Mouse (Mus musculus) retina, embryonic 14.5 days (tissue): ENCODE data around the gene Dph5.
A peak's percentile ranks its signal among the peaks of the same experiment; 100 is the strongest.
"Not testable (repeated sequence)": the region's sequence is repeated elsewhere in the genome, so short reads cannot be mapped to it uniquely, and the experiment has no call there.

Experiments used
- DNase-seq: peaks from one replicate; pipeline ENCODE4 v3.0.0-alpha.2; 2015; ENCODE audit warnings: low spot score

The Dph5 gene

DNA sequence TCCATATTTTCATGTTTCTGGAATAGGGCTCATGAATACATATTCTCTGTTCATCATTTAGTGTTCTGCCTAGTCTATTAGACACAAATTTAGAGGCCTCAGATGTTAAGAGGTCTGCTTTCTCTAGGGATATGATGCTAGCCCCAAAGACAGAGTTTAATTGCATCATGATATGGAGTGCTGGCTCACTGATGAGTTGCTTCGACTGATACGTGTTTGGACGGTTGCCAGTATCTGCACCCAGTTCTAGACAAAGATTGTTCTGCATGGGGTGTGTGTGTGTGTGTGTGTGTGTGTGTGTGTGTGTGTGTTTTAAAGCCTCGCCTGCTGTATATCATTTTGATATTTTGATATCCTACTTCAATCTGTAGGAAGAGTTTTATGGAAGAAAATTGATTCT is 4.7 kb downstream of the Dph5 start:
- DNase-seq, result peak; percentile 54

DNA sequence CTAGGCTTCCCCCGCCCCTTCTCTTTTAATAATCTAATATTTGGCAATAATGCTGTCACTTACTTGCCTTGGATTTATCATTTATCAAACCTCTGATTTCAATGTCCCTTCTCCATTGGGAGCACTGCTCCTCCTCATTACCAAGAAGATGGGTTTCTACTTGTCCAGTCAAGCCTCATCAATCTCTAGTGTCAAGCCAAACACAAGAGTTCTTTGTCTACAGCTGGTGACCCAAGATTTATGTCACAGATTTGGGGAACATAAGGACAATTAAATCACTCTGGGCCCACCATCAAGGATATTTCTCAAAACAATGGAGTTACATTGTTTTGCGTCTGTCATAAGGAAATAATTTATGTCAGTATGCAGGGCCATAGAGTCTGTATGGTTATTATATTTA is 5.5 kb downstream of the Dph5 start:
- peak; percentile 85 for DNase-seq

DNA sequence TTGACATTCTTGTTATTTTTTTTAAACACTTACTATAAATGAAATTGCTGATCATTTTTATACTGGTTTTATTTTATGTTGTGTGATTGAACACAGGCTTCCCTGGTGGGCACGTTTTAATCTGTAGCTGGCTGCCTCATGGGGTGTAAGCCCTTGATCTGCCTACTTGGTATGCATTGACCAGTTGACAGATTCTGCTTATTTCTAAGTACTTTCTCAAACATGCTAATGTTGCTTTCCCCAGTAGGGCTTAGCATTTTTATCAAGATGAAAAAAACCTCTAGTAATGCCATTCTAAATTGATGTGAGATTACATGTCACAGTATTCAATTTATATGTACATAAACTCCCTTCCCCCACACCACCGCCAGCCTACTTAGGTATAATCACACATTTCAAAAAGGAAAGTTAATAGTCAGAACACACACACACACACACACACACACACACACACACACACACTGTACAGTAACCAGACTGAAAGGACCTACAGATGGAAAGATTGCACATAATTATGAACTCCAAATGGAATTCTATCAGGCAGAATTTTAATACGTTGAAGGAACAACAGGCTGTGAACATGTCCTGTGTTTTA is 10.8 kb downstream of the Dph5 start:
- no peak for DNase-seq

DNA sequence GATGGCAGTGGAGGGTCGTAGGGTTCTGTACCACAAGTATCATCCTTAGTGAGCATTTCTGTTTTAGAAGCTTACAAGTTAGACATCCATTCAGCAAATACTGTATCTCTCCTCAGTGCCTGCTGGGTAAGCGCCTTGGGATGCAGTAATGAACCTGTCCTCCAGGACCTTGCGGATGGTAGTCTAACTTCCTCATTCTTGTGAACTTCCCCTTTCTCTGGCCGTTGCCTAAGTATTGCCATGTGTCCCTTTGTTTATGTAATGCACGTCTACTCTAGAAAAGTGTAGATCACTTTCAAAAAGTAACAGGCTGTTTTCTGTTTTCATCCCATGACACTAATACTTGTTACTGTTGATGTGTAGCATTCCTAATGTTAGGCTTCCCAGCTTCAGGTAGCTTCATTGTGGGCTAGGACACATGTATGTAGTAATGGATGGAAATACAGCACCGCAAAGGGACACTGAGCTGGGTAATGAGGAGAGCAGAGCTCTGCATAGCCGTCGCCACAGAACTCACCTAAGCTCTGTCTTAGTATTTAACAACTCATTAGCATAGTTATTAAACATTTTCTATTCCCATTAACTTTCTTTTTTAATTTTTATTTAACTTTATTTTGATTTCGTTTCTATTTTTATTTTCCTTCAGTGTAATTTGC is 14.8 kb downstream of the Dph5 start:
- no peak for DNase-seq

DNA sequence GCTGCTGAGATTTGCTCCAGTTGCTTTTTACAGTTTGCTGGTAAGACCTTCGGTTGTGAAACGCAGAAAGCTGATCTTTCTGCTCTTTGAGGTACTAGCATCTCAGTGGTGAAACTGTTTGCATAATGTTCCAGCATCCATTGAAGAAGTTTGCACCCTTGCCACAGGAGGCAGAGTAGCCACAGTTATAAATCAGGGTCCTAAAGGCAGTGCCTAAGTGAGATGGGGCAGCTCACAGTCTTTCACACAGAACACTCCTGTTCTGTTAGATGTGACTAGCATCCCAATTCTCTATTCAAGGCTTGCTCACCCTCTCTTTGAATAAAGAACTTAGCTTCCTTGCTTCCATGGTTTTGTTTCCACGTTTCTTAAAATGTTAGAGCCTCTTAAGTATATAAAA is 17.4 kb downstream of the Dph5 start:
- DNase-seq, result no peak

DNA sequence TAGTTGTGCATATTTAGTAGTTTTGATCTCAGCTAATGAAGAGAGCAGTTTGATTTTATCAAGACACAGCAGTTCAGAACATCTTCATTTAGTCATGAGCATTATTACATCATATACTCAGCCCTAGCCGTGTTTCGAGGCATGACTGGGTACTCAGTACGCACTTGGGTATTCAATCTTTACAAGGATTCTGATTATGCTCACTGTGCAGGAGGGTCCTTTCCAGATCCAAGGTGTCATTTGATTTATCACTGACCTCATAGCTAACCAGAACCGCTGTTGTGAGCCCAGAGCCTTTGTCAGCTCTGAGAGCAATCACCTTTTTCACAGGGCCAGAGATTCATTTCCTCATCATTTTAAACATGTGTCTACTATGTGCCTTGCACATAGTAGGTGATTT is 17.9 kb downstream of the Dph5 start:
- no peak for DNase-seq

DNA sequence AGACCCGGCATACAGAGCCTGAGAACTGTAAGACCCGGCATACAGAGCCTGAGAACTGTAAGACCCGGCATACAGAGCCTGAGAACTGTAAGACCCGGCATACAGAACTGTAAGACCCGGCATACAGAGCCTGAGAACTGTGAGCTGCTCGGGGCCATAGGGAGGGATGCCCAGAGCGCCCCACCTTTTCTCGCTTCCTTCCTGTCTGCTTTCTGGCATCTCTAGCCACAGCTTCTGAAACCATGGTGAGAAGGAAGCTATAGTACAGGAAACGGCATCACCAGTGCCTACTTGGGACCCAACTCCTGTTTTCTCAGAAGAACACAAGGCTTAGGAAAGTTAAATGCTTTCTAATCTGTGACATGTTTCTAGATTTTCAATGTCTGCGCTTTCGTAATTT is 19.8 kb downstream of the Dph5 start:
- not testable (repeated sequence) for DNase-seq

DNA sequence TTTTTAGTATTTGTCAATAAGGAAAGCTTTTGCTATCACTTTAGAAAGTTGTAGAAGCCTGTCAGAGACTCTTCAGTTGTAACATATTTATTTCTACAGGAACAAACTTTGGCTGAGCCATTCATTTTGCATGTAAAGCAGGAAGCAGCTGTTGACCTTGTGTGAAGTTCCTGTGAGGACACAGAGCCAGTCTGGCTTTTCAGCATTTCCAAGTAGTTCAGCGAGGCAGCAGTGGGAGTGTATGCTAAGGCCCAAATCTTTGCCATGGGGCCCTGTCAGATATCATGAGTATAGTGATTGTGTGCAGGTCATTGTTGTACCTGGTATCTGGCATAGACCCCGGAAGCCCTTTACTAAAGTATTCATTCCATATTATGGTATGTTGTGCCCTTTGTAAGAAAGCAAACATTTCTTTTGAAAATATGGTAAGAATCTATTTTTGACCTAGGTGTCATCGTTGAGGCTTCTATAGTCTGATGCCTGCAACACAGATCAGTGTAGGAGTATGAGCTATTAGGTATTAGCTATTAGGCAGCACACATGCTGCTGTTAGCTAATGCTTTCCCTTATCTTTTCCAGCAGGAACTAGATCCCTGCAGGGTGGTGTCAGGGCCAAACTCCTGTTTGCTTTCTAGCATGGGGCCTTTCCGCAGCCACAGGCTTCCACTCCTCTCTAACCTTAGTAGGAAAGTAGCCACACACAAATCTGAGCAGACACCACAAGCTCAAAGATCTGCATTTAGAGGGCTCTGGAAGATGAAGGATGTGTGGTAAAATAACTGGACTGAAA is 37.0 kb downstream of the Dph5 start:
- DNase-seq, result no peak

DNA sequence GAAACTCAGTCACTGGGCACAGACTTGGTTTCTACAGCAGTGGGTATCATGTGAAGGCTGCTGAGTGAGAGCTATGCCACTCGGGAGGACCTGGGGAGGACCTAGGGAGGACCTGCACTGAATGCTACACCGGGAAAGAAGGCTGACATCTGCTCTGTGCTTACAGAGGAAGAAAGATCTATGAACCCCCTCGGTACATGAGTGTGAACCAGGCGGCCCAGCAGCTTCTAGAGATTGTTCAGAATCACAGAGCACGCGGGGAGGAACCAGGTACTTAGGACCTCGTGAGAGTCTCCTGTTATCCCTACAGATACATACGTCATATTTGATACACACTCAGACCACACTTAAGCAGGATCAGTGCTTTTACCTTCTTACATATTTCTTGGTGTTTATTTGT is 38.9 kb downstream of the Dph5 start:
- no peak for DNase-seq

DNA sequence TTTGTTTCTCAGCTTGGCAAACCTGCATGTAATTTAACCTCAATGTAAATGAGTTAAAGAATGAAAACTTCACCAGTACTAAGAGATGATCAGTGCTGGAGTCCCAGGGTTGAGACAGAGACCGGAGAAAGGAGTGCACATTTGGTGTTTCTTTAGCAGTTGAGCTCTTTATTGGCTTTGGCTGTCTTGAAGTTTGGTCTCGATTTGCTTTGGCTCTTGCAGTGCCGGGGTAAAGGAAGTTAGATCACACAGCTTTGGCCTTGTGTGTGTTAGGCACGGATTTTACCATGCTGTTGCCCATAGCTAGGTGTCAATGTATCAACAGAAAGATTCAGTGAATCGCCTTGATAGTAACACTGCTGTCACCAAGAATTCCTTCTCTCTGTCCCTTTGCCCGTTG is 44.1 kb downstream of the Dph5 start:
- DNase-seq, result no peak

DNA sequence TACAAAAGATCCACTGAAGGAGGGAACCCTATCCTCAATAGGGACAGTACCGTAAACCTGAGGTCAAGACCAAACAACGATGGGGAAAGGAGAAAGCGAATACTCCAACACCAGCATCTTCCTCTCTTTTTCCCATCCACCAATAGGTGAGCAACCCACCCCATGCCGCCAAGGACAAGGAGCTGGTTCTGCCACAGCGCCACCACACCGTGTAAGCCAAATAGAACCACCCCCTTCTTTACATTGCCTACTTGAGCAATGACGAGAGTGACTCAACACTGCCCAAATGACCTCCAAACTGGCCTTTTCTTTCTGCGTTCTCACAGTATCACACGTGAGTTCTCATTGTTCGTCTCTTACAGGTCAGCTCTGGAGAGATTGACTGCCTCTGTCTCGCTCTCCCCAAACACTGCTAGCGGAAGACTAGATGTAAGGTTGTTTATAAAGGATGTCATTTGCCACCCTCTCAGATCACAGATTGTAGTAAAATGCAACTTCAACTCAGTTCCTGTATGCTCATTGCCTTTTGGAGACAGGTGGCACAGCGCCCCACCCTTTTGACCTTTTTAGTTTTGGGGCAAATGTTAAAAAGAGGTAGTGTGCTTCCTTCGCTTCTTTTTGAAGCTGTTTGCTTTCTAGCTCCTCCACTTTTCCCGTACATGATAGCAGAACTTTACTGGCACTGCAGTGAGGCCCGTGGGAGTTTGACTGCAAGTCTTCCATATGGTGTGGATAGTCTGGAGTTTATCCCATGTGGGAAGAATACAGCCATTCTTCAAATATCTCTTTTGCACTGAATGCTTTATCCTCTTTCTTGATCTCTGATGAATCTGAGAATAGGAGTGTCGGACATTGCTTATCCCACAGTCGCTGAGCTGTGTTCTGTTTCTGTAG is 45.9 kb downstream of the Dph5 start:
- no peak for DNase-seq

DNA sequence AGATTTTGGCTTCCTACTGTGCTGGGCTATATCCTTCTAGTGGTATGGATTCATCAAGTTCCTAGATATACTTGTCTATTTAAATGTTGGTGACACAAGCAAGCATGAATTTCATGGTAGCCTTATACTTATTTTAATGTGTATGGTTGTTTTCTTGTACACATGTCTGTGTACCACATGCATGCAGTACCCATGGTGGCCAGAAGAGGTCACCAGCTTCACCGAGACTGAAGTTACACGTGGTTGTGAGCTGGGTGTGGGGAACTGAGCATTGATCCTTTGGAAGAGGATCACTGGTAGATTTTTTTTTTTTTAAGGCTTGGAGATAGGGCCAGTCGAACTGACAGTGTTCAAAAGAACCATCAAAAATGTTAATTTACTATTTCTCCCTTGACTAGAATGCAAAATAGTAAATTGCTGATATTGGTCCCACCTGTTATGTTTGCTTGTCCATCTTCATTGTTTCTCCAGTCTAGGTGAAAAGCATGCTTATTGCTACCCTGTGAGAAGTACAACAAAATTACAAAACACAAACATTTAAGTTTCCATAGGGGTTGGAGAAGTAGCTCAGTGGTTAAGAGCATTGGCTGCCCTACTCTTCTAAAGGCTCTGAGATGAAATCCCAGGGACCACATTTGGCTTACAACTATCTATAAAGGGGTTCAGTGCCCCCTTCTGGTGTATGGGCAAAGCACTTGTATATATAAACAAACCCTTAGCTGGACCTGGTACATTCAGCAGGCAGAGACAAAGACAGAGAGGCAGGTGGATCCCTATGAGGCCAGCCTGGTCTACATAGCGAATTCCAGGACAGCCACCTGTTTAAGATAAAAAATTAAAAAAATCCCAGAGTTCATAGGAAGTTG is 49.3 kb downstream of the Dph5 start:
- DNase-seq, result peak; percentile 63

DNA sequence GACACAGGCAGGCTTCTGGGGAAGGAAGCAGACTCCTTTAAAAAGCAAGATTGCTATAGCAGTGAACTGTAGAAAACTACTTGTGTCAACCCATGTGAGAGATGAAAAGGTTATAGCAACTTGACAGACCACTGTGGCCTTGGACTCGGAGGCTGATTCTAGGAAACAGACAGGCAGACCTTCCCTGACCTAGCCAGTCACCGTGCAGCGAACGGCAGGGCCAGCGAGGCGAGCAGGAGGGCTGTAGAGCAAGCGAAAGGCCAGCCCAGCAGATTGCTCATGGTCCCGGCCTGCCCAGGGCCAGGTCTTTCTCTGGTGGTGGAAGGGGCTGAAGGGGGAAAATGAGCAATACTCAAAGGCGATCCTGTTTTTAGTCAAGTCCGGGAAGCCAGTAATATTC is 50.2 kb downstream of the Dph5 start:
- no peak for DNase-seq

DNA sequence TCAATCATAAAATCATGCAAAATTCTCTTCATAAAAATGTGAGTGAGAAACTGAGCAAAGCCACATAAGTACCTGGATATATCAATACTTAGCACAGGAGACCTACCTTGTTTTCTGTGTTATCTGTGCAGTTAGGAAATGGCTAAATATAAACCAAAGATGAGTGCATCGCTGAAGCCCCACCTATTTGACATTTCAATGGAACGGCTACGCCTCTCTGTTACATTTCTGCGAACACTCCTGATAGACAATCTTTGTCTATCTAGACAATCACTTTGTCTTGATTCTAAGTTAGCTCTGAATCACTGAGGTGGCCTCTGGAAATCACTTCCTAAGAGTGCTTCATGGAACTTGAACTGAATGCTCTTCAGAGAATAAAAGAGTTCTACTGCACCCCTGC is 52.9 kb downstream of the Dph5 start:
- no peak for DNase-seq

DNA sequence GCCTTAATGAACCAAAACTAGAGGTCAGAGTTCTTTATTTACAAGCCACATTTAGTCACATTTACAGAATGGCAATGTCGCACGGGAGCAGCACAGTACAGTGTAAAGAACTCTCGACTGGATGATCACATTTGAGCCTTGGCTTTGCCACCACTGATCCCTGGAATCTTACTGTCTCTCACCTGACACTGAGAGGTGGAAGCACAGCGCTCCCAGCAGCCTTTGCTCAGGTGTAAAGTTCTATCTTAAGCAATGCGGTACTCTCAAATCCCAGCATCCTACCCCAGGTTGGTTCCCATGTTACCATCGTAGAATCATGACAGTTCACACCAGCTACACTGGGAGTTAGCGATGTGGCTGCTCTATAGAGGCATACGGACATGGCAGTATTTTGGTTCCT is 53.8 kb downstream of the Dph5 start:
- no peak for DNase-seq

DNA sequence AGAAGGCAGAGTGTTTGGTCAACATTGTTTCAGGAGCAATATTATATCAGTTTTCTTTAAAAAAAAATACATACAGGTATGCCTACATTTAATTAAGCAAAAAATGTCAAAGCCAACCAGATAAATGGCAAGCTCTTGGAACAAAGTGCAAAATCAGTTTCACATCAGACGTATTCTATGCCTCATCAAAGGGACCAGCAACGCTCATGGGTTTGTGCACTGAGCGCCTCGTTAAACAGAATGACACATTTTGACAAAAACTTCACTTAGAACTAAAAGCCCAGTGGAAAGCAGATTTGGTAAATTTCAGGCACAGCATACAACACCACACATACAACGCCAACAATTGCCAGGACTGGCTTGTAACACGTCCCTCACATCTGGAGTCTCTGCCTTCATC is 56.7 kb downstream of the Dph5 start:
- DNase-seq, result no peak

DNA sequence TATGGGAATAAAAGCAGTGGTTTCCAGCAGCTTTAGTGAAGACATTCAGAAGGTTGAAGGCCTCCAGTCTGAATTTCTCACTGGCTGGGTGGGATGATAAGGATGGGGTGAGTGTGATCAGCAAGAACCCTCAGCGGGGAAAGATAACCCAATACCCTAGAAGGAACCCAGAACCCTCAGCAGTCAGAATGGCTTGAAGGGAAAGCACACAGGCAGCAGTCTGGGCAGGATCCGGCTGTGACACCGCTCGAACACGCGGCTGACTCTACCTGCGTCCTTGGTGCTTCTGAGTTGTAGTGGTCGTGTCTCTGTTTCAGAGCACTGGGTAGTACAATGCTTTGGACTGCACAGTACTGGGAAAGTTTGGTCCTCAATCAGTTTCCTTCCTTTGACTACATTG is 58.6 kb downstream of the Dph5 start:
- DNase-seq, result no peak

DNA sequence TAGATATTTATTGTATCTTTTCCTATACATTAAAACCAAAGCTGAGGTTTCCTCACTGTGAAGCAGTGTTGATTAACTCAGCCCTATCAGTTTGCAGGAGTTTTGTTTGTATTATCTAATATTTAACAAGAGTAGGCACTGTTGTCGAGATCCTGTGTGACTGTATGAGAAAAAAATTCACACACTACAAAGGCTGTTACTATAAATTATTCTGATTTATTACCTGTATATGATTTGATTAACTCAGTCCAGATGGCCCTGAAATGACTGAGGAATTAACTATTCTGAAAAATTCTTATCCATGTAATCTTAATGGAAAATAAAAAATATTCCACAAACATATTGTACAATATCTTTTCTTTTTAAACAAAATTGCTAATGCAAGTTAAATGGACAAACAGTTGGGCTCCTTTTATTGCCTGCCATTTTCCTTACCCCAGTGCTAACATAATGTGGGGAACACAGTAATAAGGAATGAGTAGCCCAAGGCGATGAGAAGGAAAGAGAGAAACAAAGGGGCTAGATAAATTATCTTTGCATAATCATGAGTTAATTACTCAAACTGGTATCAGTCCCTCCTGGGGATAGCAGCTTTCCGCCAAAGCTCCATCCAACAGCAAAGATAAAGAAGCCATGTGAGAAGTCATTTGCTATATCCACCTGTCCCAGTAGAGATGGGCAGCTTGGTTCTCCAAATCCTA is 61.7 kb downstream of the Dph5 start:
- DNase-seq, result no peak

DNA sequence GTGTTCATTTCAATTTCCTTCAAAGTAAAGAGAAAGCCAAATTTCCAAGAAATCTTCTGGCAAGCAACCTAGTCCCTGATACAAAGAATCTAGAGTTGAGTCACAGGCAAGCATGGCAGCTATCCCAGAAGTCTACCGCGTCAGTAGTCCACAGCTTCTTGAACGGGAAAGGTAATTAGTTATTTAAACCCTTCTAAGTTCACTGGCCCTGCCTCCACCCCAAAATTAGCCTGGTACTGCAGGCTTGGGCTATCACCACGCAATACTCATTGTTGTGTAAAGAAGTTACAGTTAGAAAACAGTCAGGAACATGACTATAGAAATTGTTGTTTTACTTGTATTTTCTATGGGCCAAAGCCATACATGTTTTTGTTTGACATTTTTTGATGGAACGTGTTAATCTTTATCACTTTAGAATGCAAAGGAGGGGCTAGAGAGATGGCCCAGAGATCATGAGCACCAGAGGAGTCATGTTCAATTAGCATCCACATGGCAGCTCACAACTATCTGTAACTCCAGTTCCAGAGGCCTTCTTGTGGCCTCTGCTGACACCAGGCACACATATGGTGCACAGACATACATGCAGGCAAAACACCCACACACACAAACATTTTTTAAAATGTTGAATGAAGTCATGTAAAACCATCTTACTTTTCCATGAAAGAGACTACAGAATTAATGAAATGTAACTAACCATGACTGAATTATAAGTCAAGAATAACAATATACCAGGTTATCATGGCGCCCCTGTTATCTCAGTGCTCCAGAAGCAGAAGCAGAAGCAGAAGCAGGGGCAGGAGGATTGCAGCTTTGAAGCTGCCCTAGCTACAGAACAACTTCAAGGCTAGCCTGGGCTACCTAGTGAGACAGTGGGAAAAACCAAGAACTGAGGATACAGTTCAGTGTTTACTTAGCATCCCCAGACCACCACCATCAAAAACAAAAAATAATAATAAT is 62.6 kb downstream of the Dph5 start:
- no peak for DNase-seq

DNA sequence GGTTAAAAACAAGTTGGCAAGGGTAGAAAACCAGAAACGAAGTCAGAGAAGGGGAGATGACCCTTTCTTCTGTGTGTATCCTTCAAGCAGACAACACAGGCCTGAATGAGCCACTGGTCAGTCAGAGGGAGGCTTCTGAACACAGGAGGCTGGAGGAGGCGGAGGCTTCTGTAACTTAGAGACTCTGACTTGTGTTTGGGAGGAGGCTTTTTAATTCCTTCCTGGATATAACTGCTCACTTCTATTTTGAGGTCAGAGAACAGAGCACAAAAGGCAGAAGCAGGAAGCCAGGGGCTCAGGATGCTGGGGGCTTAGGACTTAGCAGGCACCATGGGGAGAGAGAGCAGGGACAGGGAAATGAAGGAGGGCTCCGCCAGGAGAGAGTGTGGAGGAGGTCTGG is 63.6 kb downstream of the Dph5 start:
- DNase-seq, result no peak
